Mouse (Mus musculus): Measurements from ENCODE around the gene Foxp1.

Gene Foxp1

GRCm38 (mm10) chr6:98947486-98948152 is 574.9 kb downstream of the Foxp1 start:
- DNase-seq (ENCODE audit: low spot score): peak; percentile 35

GRCm38 (mm10) chr6:98946731-98947130 is 575.8 kb downstream of the Foxp1 start:
- DNase-seq (ENCODE audit: low spot score): no peak

- DNase-seq (ENCODE audit: low spot score): no peak
Observed at GRCm38 (mm10) chr6:98945496-98946412, 576.8 kb downstream of the Foxp1 start.

- no peak for DNase-seq (ENCODE audit: low spot score)
Observed at GRCm38 (mm10) chr6:98938348-98938747, 584.2 kb downstream of the Foxp1 start.

GRCm38 (mm10) chr6:98937513-98937912 is 585.0 kb downstream of the Foxp1 start:
- no peak for DNase-seq (ENCODE audit: low spot score)

- DNase-seq (ENCODE audit: low spot score): no peak
Observed at GRCm38 (mm10) chr6:98936377-98936776, 586.1 kb downstream of the Foxp1 start.

- no peak for DNase-seq (ENCODE audit: low spot score)
Observed at GRCm38 (mm10) chr6:98935169-98935568, 587.4 kb downstream of the Foxp1 start.

- DNase-seq (ENCODE audit: low spot score): no peak
Observed at GRCm38 (mm10) chr6:98934381-98934780, 588.1 kb downstream of the Foxp1 start.

- DNase-seq (ENCODE audit: low spot score): no peak
Observed at GRCm38 (mm10) chr6:98933135-98933724, 589.3 kb downstream of the Foxp1 start.

- no peak for DNase-seq (ENCODE audit: low spot score)
Observed at GRCm38 (mm10) chr6:98931881-98932540, 590.5 kb downstream of the Foxp1 start.

- no peak for DNase-seq (ENCODE audit: low spot score)
Observed at GRCm38 (mm10) chr6:98930652-98931300, 591.7 kb downstream of the Foxp1 start.

- no peak for DNase-seq (ENCODE audit: low spot score)
Observed at GRCm38 (mm10) chr6:98928365-98928764, 594.2 kb downstream of the Foxp1 start.

- no peak for DNase-seq (ENCODE audit: low spot score)
Observed at GRCm38 (mm10) chr6:98901259-98901658, 621.3 kb downstream of the Foxp1 start.

GRCm38 (mm10) chr6:98878208-98878607 is 644.3 kb downstream of the Foxp1 start:
- no peak for DNase-seq (ENCODE audit: low spot score)

GRCm38 (mm10) chr6:98876401-98876800 is 646.1 kb downstream of the Foxp1 start:
- no peak for DNase-seq (ENCODE audit: low spot score)

All from MN1 (cell line).